Mouse (Mus musculus): ENCODE results near the gene Fzr1. TPM values are rescaled to one million over a fixed set of nuclear protein-coding genes. Genes with fewer than 3 reads are reported as not detected.
A peak's percentile ranks its signal among the peaks of the same experiment; 100 is the strongest.

Gene Fzr1
- polyA plus RNA-seq, 1 experiment from 2014 or later, result 104 TPM

DNA sequence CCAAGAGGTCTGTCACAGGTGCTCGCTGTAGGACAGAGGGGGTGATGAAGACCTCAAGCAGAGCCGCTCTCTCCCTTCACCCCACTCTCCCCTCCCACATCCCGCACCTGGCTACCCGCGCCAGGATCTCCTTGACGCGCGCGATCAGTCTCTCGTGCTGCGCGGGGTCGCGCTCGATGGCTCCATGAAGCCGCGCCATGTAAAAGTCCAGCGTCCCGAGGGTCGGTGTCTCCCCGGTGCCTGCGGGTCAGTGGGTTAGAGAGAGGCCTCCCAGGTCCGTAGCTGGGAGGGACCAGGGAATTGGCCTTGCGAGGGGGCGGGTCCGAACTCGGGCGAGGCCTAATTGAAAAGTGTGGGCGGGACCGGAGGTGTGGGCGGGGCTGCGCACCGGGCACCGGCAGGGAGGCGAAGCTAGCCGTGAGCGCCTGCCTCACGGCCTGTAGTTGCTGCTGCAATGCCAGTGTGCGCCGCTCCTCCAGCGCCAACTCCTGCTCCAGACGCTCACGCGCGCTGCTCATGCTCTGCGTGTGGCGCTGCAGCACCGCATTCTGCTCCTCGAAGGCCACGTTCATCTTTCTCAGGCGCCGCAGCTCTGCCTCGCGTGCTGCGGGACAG lies 31.8 kb downstream of the Fzr1 start:
- peaks cover 38% of the 10 kb centered on the region for H3K27me3 ChIP-seq (ENCODE audit: control insufficient read depth, insufficient read depth, low read length)
- 3% methylated on average over 54 of the region's 55 CpGs for WGBS
- H3K4me1 ChIP-seq (ENCODE audit: control insufficient read depth, insufficient read depth, low read length), result peaks cover 32% of the 10 kb centered on the region
- H3K4me3 ChIP-seq (ENCODE audit: low read depth, low read length), result no peak overlapping the region
- ATAC-seq (ENCODE audit: low FRiP score) (no peak), DNase-seq (ENCODE audit: low spot score, missing footprints) (peak; percentile 92)
- H3K9ac ChIP-seq (ENCODE audit: low read length), result no peak overlapping the region
- no peaks in the 10 kb centered on the region for H3K36me3 ChIP-seq (ENCODE audit: control insufficient read depth, insufficient read depth, low read length)
- H3K27ac ChIP-seq (ENCODE audit: low read depth, low read length), result no peak overlapping the region
- H3K9me3 ChIP-seq (ENCODE audit: control insufficient read depth, low read length), result no peaks in the 10 kb centered on the region
- H3K4me2 ChIP-seq, result peak overlapping the region; percentile 29

DNA sequence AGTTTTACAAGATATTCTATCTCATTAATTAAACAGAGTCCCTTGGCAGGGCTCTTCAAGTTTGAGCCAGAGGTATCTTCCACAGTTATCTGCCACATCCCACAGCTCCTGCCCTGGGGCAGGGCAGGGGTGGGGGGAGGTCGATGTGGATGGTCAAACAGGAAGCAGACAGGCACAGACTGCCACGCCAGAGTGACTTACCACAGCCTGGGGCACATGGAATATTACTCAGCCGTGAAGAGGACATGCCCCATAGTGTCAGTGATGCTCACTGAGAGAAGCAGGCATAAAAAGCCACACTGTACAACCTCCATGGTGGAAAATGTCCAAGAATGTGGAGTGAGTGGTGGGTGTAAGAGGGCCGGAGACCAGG lies 33.2 kb downstream of the Fzr1 start:
- 80% methylated on average over 4 of the region's 4 CpGs for WGBS
- H3K9ac ChIP-seq (ENCODE audit: low read length), result no peak overlapping the region
- peaks cover 42% of the 10 kb centered on the region for H3K27me3 ChIP-seq (ENCODE audit: control insufficient read depth, insufficient read depth, low read length)
- no peak overlapping the region for H3K4me3 ChIP-seq (ENCODE audit: low read depth, low read length)
- H3K4me1 ChIP-seq (ENCODE audit: control insufficient read depth, insufficient read depth, low read length), result peaks cover 32% of the 10 kb centered on the region
- no peak overlapping the region for H3K27ac ChIP-seq (ENCODE audit: low read depth, low read length)
- no peak overlapping the region for H3K4me2 ChIP-seq
- H3K36me3 ChIP-seq (ENCODE audit: control insufficient read depth, insufficient read depth, low read length), result no peaks in the 10 kb centered on the region
- DNase-seq (ENCODE audit: low spot score, missing footprints) (no peak), ATAC-seq (ENCODE audit: low FRiP score) (no peak)
- H3K9me3 ChIP-seq (ENCODE audit: control insufficient read depth, low read length), result no peaks in the 10 kb centered on the region

DNA sequence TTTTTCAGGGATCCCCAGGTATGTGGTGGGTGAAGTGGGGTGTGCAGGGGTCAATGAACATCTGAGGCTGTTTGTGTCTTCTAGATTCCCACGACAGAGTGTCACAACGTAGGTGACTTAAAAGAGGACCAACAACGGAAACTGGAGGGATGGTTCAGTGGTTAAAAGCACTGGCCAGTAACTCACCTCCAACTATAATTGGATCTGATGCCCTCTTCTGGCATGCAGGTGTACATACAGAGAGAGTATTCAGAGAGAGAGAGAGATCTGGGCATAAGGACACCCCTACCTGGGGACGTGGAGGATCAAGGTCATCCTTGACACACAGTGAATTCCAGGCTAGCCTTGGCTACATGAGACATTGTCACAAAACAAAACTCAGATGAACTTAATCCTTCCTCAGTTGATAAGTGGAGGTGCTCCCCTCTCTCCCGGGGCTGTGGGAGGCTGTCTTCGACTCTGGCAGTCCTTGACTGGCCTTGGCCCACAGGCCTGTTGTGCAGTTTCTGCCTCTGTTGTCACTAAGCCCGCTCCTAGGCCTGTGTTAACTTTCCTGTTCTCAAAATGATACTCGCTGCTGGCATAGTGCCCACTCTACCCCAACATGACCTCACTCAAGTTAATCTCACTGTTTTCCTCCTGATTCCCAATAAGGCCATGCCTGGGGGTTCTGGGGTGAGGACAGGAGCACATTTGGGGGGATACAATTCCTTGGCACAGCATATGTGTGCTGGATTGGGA lies 33.7 kb downstream of the Fzr1 start:
- no peaks in the 10 kb centered on the region for H3K36me3 ChIP-seq (ENCODE audit: control insufficient read depth, insufficient read depth, low read length)
- no peak overlapping the region for H3K4me2 ChIP-seq
- no peak overlapping the region for H3K9ac ChIP-seq (ENCODE audit: low read length)
- H3K4me3 ChIP-seq (ENCODE audit: low read depth, low read length), result no peak overlapping the region
- ATAC-seq (ENCODE audit: low FRiP score) (no peak), DNase-seq (ENCODE audit: low spot score, missing footprints) (peak; percentile 84)
- no peak overlapping the region for H3K27ac ChIP-seq (ENCODE audit: low read depth, low read length)
- 53% methylated on average over 8 of the region's 8 CpGs for WGBS
- H3K27me3 ChIP-seq (ENCODE audit: control insufficient read depth, insufficient read depth, low read length), result peaks cover 42% of the 10 kb centered on the region
- H3K9me3 ChIP-seq (ENCODE audit: control insufficient read depth, low read length), result no peaks in the 10 kb centered on the region
- H3K4me1 ChIP-seq (ENCODE audit: control insufficient read depth, insufficient read depth, low read length), result peaks cover 27% of the 10 kb centered on the region

DNA sequence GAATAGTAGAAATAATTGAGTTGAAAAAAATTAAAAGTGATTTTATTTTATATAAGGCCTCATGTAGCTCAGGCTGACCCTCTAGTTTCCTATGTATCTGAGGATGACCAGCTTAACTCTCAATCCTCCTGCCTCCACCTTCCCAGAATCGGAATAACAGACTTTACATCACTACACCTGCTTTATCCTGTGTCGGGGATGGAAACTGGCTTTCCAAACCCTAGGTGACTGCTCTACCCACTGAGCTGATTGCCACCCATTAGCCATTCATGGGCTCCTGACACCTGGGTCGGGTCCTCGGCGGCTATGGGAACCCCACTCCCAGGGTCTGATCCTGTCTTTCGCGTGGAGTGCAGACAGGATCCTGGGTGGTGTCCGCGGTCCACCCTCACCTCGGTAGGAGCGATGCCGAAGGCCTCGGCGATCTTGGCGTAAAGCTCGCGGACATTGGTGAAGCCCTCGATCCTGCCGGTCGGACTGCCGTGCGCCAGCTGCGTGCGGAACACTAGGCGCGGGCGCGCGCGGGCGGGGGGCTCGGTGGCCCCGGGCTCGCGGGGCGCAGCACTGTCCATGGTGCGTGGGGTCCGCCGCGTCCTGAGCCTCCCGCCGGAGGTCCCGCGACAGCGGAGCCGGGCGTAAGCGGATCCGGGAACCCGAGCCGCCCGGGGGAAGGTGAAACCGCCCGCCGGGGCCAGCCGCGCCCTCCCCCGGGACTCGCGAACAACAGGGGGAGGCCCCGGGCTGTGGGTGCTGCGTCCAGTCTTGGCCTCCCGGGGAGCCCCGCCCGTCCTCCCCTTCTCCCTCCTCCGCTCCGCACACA lies 35.4 kb downstream of the Fzr1 start, which contains the start of gene Gipc3:
Gene Gipc3 (minus strand): TSS at position 581 of the 820 bp plus-strand sequence.
- DNase-seq (ENCODE audit: low spot score, missing footprints), result peak; percentile 92
- Histone ChIP-seq H3K27me3 (ENCODE audit: control insufficient read depth, insufficient read depth, low read length) (peaks cover 45% of the 10 kb centered on the region), H3K9me3 (ENCODE audit: control insufficient read depth, low read length) (no peaks in the 10 kb centered on the region), H3K4me3 (ENCODE audit: low read depth, low read length) (peak within 1 kb of the TSS; percentile 39), H3K27ac (ENCODE audit: low read depth, low read length) (no peak within 1 kb of the TSS), H3K36me3 (ENCODE audit: control insufficient read depth, insufficient read depth, low read length) (no peaks in the 10 kb centered on the region), H3K9ac (ENCODE audit: low read length) (peak within 1 kb of the TSS; percentile 52), H3K4me1 (ENCODE audit: control insufficient read depth, insufficient read depth, low read length) (peaks cover 19% of the 10 kb centered on the region), H3K4me2 (peak within 1 kb of the TSS; percentile 71)
- no peak for ATAC-seq (ENCODE audit: low FRiP score)
- WGBS, result 7% methylated on average over 58 of the region's 67 CpGs

DNA sequence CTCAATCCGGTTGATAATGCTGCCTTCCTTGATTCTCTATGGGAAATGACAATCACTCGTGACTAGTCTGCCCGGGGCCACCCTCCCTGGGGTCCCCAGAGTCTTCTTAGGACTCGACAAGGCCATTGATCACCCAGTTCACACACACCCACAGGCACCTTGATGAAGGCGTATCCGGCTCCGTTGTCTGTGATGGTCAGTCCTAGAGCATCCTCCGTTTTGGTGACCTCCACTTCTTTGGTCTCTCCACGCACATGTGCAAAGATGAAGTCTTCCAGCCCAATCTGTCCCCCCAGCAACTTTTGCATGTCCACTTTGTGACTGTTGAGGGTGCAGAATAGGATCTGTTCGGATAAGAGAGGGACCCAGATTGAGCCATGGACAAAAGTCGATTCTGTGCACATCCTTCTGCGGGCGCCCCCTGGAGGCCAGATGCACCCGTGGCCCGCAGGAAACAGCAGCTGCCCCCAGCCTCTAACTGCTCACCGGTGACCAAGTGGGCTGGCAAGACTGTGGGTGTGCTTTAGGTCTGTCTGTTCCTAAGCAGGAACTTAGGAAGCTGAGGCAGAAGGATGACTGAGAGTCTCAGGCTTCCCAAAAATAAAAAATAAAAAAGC lies 36.9 kb downstream of the Fzr1 start:
- peaks cover 43% of the 10 kb centered on the region for H3K27me3 ChIP-seq (ENCODE audit: control insufficient read depth, insufficient read depth, low read length)
- 31% methylated on average over 16 of the region's 16 CpGs for WGBS
- DNase-seq (ENCODE audit: low spot score, missing footprints), result peak; percentile 97

DNA sequence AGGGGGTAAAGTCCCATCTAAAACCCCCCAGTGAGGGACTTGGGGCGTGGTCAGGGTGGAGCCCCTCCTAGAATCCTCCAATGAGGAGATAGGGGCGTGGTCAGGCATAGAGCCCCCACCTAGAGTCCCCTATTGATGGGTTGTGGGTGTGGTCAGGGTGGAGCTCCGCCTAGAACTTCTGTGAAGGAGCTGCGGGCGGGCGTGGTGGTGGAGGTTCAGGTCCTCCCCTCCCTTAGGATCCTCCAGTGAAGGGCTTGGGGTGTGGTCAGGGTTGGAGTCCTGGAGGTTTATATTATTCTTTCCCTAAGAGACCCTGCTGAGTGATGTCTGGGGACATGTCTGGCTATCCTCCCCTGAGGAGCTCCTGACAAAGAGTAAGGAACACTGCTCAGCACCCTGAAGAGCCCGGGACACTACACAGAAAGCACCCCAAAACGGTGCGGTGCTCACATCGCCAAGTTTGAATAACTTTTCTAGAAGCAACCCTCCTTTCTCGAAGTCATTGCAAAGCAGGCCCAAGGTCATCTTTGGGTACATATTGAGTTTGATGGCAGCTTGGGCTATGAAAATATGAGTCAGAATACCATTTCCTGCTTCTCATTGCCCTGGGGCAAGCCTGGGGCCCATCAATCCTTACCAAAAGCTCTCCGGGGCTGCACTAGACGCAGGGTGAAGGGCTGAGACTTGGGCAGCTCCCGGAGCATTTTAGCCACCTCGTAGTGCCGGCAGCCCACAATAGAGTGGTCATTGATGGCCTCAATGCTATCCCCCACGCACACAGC lies 37.6 kb downstream of the Fzr1 start:
- 36% methylated on average over 17 of the region's 17 CpGs for WGBS
- H3K27me3 ChIP-seq (ENCODE audit: control insufficient read depth, insufficient read depth, low read length), result peaks cover 41% of the 10 kb centered on the region
- no peak for DNase-seq (ENCODE audit: low spot score, missing footprints)

More for the DNA sequence above, 36.9 kb downstream of the Fzr1 start:
- no peak overlapping the region for H3K4me2 ChIP-seq
- no peaks in the 10 kb centered on the region for H3K9me3 ChIP-seq (ENCODE audit: control insufficient read depth, low read length)
- ATAC-seq (ENCODE audit: low FRiP score), result no peak
- H3K4me1 ChIP-seq (ENCODE audit: control insufficient read depth, insufficient read depth, low read length), result peaks cover 9% of the 10 kb centered on the region
- H3K36me3 ChIP-seq (ENCODE audit: control insufficient read depth, insufficient read depth, low read length), result no peaks in the 10 kb centered on the region
- H3K27ac ChIP-seq (ENCODE audit: low read depth, low read length), result no peak overlapping the region
- H3K4me3 ChIP-seq (ENCODE audit: low read depth, low read length), result no peak overlapping the region
- no peak overlapping the region for H3K9ac ChIP-seq (ENCODE audit: low read length)

DNA sequence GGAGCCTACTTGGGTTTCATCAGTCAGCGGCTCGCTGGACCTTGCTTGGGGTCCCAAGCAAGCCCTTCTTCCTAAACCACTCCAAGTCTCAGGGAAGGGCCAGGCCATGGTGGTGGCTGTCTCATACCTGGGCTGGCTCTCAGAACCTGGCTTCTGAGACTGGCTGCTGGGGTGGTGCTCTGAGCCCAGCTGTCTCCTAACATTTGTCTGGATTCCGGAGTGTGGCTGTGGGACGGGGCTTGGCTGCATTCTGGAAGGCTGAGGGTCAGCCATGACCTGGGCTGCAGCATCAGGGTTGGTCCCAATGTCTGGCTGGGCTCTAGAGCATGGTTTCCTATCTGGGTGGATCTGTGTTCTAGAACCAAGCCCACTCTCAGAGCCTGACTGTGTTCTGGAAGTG lies 41.8 kb downstream of the Fzr1 start:
- H3K4me2 ChIP-seq, result no peak overlapping the region
- no peaks in the 10 kb centered on the region for H3K9me3 ChIP-seq (ENCODE audit: control insufficient read depth, low read length)
- H3K27me3 ChIP-seq (ENCODE audit: control insufficient read depth, insufficient read depth, low read length), result peaks cover 20% of the 10 kb centered on the region
- DNase-seq (ENCODE audit: low spot score, missing footprints) (no peak), ATAC-seq (ENCODE audit: low FRiP score) (no peak)
- no peak overlapping the region for H3K9ac ChIP-seq (ENCODE audit: low read length)
- H3K27ac ChIP-seq (ENCODE audit: low read depth, low read length), result no peak overlapping the region
- 90% methylated on average over 4 of the region's 4 CpGs for WGBS
- no peaks in the 10 kb centered on the region for H3K36me3 ChIP-seq (ENCODE audit: control insufficient read depth, insufficient read depth, low read length)
- peaks cover 4% of the 10 kb centered on the region; the same call in 1 of the 2 replicates for H3K4me1 ChIP-seq (ENCODE audit: control insufficient read depth, insufficient read depth, low read length)
- H3K4me3 ChIP-seq (ENCODE audit: low read depth, low read length), result no peak overlapping the region

More for the DNA sequence above, 37.6 kb downstream of the Fzr1 start:
- no peak overlapping the region for H3K4me2 ChIP-seq
- no peak overlapping the region for H3K9ac ChIP-seq (ENCODE audit: low read length)
- H3K4me1 ChIP-seq (ENCODE audit: control insufficient read depth, insufficient read depth, low read length), result peaks cover 7% of the 10 kb centered on the region
- no peak overlapping the region for H3K27ac ChIP-seq (ENCODE audit: low read depth, low read length)
- H3K4me3 ChIP-seq (ENCODE audit: low read depth, low read length), result no peak overlapping the region
- no peaks in the 10 kb centered on the region for H3K36me3 ChIP-seq (ENCODE audit: control insufficient read depth, insufficient read depth, low read length)
- H3K9me3 ChIP-seq (ENCODE audit: control insufficient read depth, low read length), result no peaks in the 10 kb centered on the region
- no peak for ATAC-seq (ENCODE audit: low FRiP score)

Data from midbrain, embryonic 11.5 days (tissue).